Mouse (Mus musculus) C2C12 (cell line): ENCODE results near the gene Ndufa9.

ENCODE experiments used
- CTCF ChIP-seq: IDR thresholded peaks from one replicate; pipeline ENCODE4 v1.5.1; 2011; ENCODE audit not compliant: control insufficient read depth, insufficient read depth, insufficient read length
- MAX ChIP-seq: IDR thresholded peaks from one replicate; pipeline ENCODE4 v1.6.1; 2011; ENCODE audit warnings: mild to moderate bottlenecking, control low read depth

- TF ChIP-seq CTCF, result no peak
- TF ChIP-seq MAX, result no peak
These were observed 40.8 kb downstream of the Ndufa9 start for GRCm38 (mm10) chr6:126808134-126808533.
